Mouse (Mus musculus) erythroblast, embryonic 14.5 days (primary cell): Measurements from ENCODE around the gene Bnc1. TPM values are rescaled to one million over a fixed set of nuclear protein-coding genes. Genes with fewer than 3 reads are reported as not detected.

Experiments
- H3K27me3 ChIP-seq: 2 replicates; pipeline ENCODE4 v1.6.1; 2012; ENCODE audit warnings: inconsistent platforms; ENCODE audit not compliant: control insufficient read depth
- H3K36me3 ChIP-seq: 2 replicates; pipeline ENCODE4 v1.6.1; 2012; ENCODE audit warnings: mild to moderate bottlenecking, inconsistent platforms; ENCODE audit not compliant: control insufficient read depth
- H3K4me1 ChIP-seq: 2 replicates; pipeline ENCODE4 v1.6.1; 2012; ENCODE audit warnings: inconsistent platforms; ENCODE audit not compliant: control insufficient read depth
- H3K4me3 ChIP-seq: replicated peaks from 2 replicates; pipeline ENCODE3; 2012; ENCODE audit warnings: moderate library complexity, mild to moderate bottlenecking, inconsistent platforms
- H3K9me3 ChIP-seq: 2 replicates; pipeline ENCODE4 v1.6.1; 2012; ENCODE audit warnings: low read length, inconsistent platforms, mixed read lengths; ENCODE audit not compliant: control insufficient read depth
- GATA1 ChIP-seq: IDR thresholded peaks from 2 replicates; pipeline ENCODE4 v1.6.1; 2012; ENCODE audit warnings: low read length, inconsistent platforms, mixed read lengths
- TAL1 ChIP-seq: IDR thresholded peaks from 3 replicates; pipeline ENCODE4 v1.6.1; 2012; ENCODE audit warnings: low read length, inconsistent platforms, mixed read lengths
- polyA plus RNA-seq: library from polyadenylated mRNA; stranded (reverse); fragments of >175 nt; gene quantifications from 2 replicates; pipeline ENCODE4 v1.2.3, GENCODE M21; 2012

Gene Bnc1
- polyA plus RNA-seq, 1 experiment = not detected

GRCm38 (mm10) chr7:81954208-81954846, 37.8 kb downstream of the Bnc1 start:
- H3K27me3 ChIP-seq = no peaks in the 10 kb centered on the region; the same call in 1 of the 2 replicates
- H3K36me3 ChIP-seq = no peaks in the 10 kb centered on the region
- TF ChIP-seq GATA1 (no peak), TAL1 (no peak)
- H3K9me3 ChIP-seq = no peaks in the 10 kb centered on the region
- no peak overlapping the region for H3K4me3 ChIP-seq
- H3K4me1 ChIP-seq = no peaks in the 10 kb centered on the region

GRCm38 (mm10) chr7:81950499-81950898, 41.6 kb downstream of the Bnc1 start:
- no peaks in the 10 kb centered on the region for H3K4me1 ChIP-seq
- TF ChIP-seq TAL1 = no peak
- no peak for TF ChIP-seq GATA1
- no peaks in the 10 kb centered on the region for H3K36me3 ChIP-seq
- H3K4me3 ChIP-seq = no peak overlapping the region
- H3K9me3 ChIP-seq = no peaks in the 10 kb centered on the region
- no peaks in the 10 kb centered on the region; the same call in 1 of the 2 replicates for H3K27me3 ChIP-seq

- Histone ChIP-seq H3K4me1 (no peaks in the 10 kb centered on the region), H3K4me3 (no peak overlapping the region), H3K9me3 (no peaks in the 10 kb centered on the region), H3K27me3 (no peaks in the 10 kb centered on the region), H3K36me3 (no peaks in the 10 kb centered on the region)
- TF ChIP-seq TAL1 = no peak
- no peak for TF ChIP-seq GATA1
Observed at GRCm38 (mm10) chr7:81945398-81945797, 46.7 kb downstream of the Bnc1 start.

- Histone ChIP-seq H3K4me3 (no peak overlapping the region), H3K27me3 (peaks cover 60% of the 10 kb centered on the region), H3K4me1 (no peaks in the 10 kb centered on the region), H3K36me3 (no peaks in the 10 kb centered on the region), H3K9me3 (no peaks in the 10 kb centered on the region)
- TF ChIP-seq TAL1 (no peak), GATA1 (no peak)
Observed at GRCm38 (mm10) chr7:81934806-81935205, 57.3 kb downstream of the Bnc1 start.

GRCm38 (mm10) chr7:81934267-81934745, 57.8 kb downstream of the Bnc1 start, which contains the start of gene Hdgfl3:
Gene Hdgfl3, minus strand, starts transcription at chr7:81934473.
- Histone ChIP-seq H3K4me3 (no peak within 1 kb of the TSS), H3K36me3 (no peaks in the 10 kb centered on the region), H3K4me1 (no peaks in the 10 kb centered on the region), H3K9me3 (no peaks in the 10 kb centered on the region), H3K27me3 (peaks cover 60% of the 10 kb centered on the region)
- TF ChIP-seq TAL1 = no peak
- no peak for TF ChIP-seq GATA1

GRCm38 (mm10) chr7:81933601-81934266, 58.4 kb downstream of the Bnc1 start:
- H3K9me3 ChIP-seq = no peaks in the 10 kb centered on the region
- peaks cover 62% of the 10 kb centered on the region for H3K27me3 ChIP-seq
- no peak for TF ChIP-seq GATA1
- no peak for TF ChIP-seq TAL1
- no peaks in the 10 kb centered on the region for H3K36me3 ChIP-seq
- no peaks in the 10 kb centered on the region for H3K4me1 ChIP-seq
- no peak overlapping the region for H3K4me3 ChIP-seq

- TF ChIP-seq GATA1 = no peak
- no peak for TF ChIP-seq TAL1
- Histone ChIP-seq H3K4me3 (no peak overlapping the region), H3K9me3 (no peaks in the 10 kb centered on the region), H3K27me3 (peaks cover 61% of the 10 kb centered on the region), H3K36me3 (no peaks in the 10 kb centered on the region), H3K4me1 (no peaks in the 10 kb centered on the region)
Observed at GRCm38 (mm10) chr7:81933061-81933600, 59.0 kb downstream of the Bnc1 start.

- Histone ChIP-seq H3K4me3 (no peak overlapping the region), H3K27me3 (peaks cover 61% of the 10 kb centered on the region)
Observed at GRCm38 (mm10) chr7:81932521-81933045, 59.5 kb downstream of the Bnc1 start.

GRCm38 (mm10) chr7:81928998-81929397, 63.1 kb downstream of the Bnc1 start:
- no peaks in the 10 kb centered on the region for H3K36me3 ChIP-seq
- no peak for TF ChIP-seq GATA1
- no peak for TF ChIP-seq TAL1
- H3K4me3 ChIP-seq = no peak overlapping the region
- H3K9me3 ChIP-seq = no peaks in the 10 kb centered on the region
- no peaks in the 10 kb centered on the region for H3K4me1 ChIP-seq
- H3K27me3 ChIP-seq = peaks cover 32% of the 10 kb centered on the region

More at GRCm38 (mm10) chr7:81932521-81933045, 59.5 kb downstream of the Bnc1 start:
- H3K4me1 ChIP-seq = no peaks in the 10 kb centered on the region
- no peaks in the 10 kb centered on the region for H3K36me3 ChIP-seq
- no peaks in the 10 kb centered on the region for H3K9me3 ChIP-seq
- TF ChIP-seq GATA1 = no peak
- no peak for TF ChIP-seq TAL1
